Mouse (Mus musculus): ENCODE measurements around the gene Prr19. TPM values are rescaled to one million over a fixed set of nuclear protein-coding genes. Genes with fewer than 3 reads are reported as not detected.

Prr19 gene
- polyA plus RNA-seq (2014; fragmentation: Illumina TruSeq; extraction: RNeasy Lipid Tissue Mini Kit (QIAGEN cat#74804); ENCODE audit: low read depth, low replicate concordance), result 1.5 TPM

GRCm38 (mm10) chr7:25301063-25301462 lies at the start of gene Prr19:
Gene Prr19, plus strand, starts transcription at chr7:25301411.

GRCm38 (mm10) chr7:25267301-25267750 lies 33.9 kb upstream of the Prr19 start, which contains the start of gene Cic:
Gene Cic, plus strand, starts transcription at chr7:25267704.

GRCm38 (mm10) chr7:25297454-25298325 lies 3.5 kb upstream of the Prr19 start, which contains the start of gene Pafah1b3:
Gene Pafah1b3, minus strand, starts transcription at chr7:25297986.

GRCm38 (mm10) chr7:25305956-25306613 lies 4.9 kb downstream of the Prr19 start, which contains the start of gene Tmem145:
Gene Tmem145, plus strand, starts transcription at chr7:25306106.

GRCm38 (mm10) chr7:25316532-25317445 lies 15.6 kb downstream of the Prr19 start, which contains the start of gene Megf8:
Gene Megf8, plus strand, starts transcription at chr7:25317164.

Other genes starting within 250 kb of the Prr19 start
- gene Grik5, start 229.1 kb upstream of the Prr19 start, polyA plus RNA-seq (2014; fragmentation: Illumina TruSeq; extraction: RNeasy Lipid Tissue Mini Kit (QIAGEN cat#74804); ENCODE audit: low read depth, low replicate concordance), result 8.7 TPM
- gene Zfp574, start 228.8 kb upstream of the Prr19 start, polyA plus RNA-seq (2014; fragmentation: Illumina TruSeq; extraction: RNeasy Lipid Tissue Mini Kit (QIAGEN cat#74804); ENCODE audit: low read depth, low replicate concordance), result 12.5 TPM
- 1.4 TPM for gene Pou2f2, start 121.7 kb upstream of the Prr19 start, polyA plus RNA-seq (2014; fragmentation: Illumina TruSeq; extraction: RNeasy Lipid Tissue Mini Kit (QIAGEN cat#74804); ENCODE audit: low read depth, low replicate concordance)
- gene Dedd2, start 80.8 kb upstream of the Prr19 start, polyA plus RNA-seq (2014; fragmentation: Illumina TruSeq; extraction: RNeasy Lipid Tissue Mini Kit (QIAGEN cat#74804); ENCODE audit: low read depth, low replicate concordance), result 15.0 TPM
- 7.4 TPM for gene Zfp526, start 80.0 kb upstream of the Prr19 start, polyA plus RNA-seq (2014; fragmentation: Illumina TruSeq; extraction: RNeasy Lipid Tissue Mini Kit (QIAGEN cat#74804); ENCODE audit: low read depth, low replicate concordance)
- gene Gsk3a, start 63.6 kb upstream of the Prr19 start, polyA plus RNA-seq (2014; fragmentation: Illumina TruSeq; extraction: RNeasy Lipid Tissue Mini Kit (QIAGEN cat#74804); ENCODE audit: low read depth, low replicate concordance), result 81.2 TPM
- 32.2 TPM for gene Erf, start 50.6 kb upstream of the Prr19 start, polyA plus RNA-seq (2014; fragmentation: Illumina TruSeq; extraction: RNeasy Lipid Tissue Mini Kit (QIAGEN cat#74804); ENCODE audit: low read depth, low replicate concordance)
- gene Cic, start 33.7 kb upstream of the Prr19 start, polyA plus RNA-seq (2014; fragmentation: Illumina TruSeq; extraction: RNeasy Lipid Tissue Mini Kit (QIAGEN cat#74804); ENCODE audit: low read depth, low replicate concordance), result 84.3 TPM
- 54.0 TPM for gene Pafah1b3, start 3.4 kb upstream of the Prr19 start, polyA plus RNA-seq (2014; fragmentation: Illumina TruSeq; extraction: RNeasy Lipid Tissue Mini Kit (QIAGEN cat#74804); ENCODE audit: low read depth, low replicate concordance)
- gene Tmem145, start 4.7 kb downstream of the Prr19 start, polyA plus RNA-seq (2014; fragmentation: Illumina TruSeq; extraction: RNeasy Lipid Tissue Mini Kit (QIAGEN cat#74804); ENCODE audit: low read depth, low replicate concordance), result not detected
- gene Megf8, start 15.8 kb downstream of the Prr19 start, polyA plus RNA-seq (2014; fragmentation: Illumina TruSeq; extraction: RNeasy Lipid Tissue Mini Kit (QIAGEN cat#74804); ENCODE audit: low read depth, low replicate concordance), result 32.1 TPM
- gene Cnfn, start 68.3 kb downstream of the Prr19 start, polyA plus RNA-seq (2014; fragmentation: Illumina TruSeq; extraction: RNeasy Lipid Tissue Mini Kit (QIAGEN cat#74804); ENCODE audit: low read depth, low replicate concordance), result not detected
- gene Lipe, start 97.3 kb downstream of the Prr19 start, polyA plus RNA-seq (2014; fragmentation: Illumina TruSeq; extraction: RNeasy Lipid Tissue Mini Kit (QIAGEN cat#74804); ENCODE audit: low read depth, low replicate concordance), result 468 TPM
- gene Cxcl17, start 111.5 kb downstream of the Prr19 start, polyA plus RNA-seq (2014; fragmentation: Illumina TruSeq; extraction: RNeasy Lipid Tissue Mini Kit (QIAGEN cat#74804); ENCODE audit: low read depth, low replicate concordance), result not detected
- gene Ceacam1, start 176.2 kb downstream of the Prr19 start, polyA plus RNA-seq (2014; fragmentation: Illumina TruSeq; extraction: RNeasy Lipid Tissue Mini Kit (QIAGEN cat#74804); ENCODE audit: low read depth, low replicate concordance), result 10.2 TPM
- gene Ceacam2, start 238.4 kb downstream of the Prr19 start, polyA plus RNA-seq (2014; fragmentation: Illumina TruSeq; extraction: RNeasy Lipid Tissue Mini Kit (QIAGEN cat#74804); ENCODE audit: low read depth, low replicate concordance), result 1.3 TPM

All from adipose tissue, adult 10 weeks (tissue).